Mouse (Mus musculus) central nervous system, embryonic 11.5 days (tissue): ENCODE measurements around the gene Coro6. TPM values are rescaled to one million over a fixed set of nuclear protein-coding genes. Genes with fewer than 3 reads are reported as not detected.

Experiments used
- polyA plus RNA-seq: library from polyadenylated mRNA; depleted of rRNA; stranded (reverse); fragments of >200 nt; gene quantifications from 2 replicates; pipeline ENCODE4 v1.2.3, GENCODE M21; 2012; rRNA removed

The Coro6 gene
- polyA plus RNA-seq: 1.4 and 3.8 TPM in 2 replicates

GRCm38 (mm10) chr11:77462283-77463100, at the start of gene Coro6:
Coro6 (plus strand) TSS chr11:77462411.

GRCm38 (mm10) chr11:77489591-77490235, 27.5 kb downstream of the Coro6 start, which contains the start of gene Ankrd13b:
Ankrd13b (minus strand) TSS chr11:77489678.

GRCm38 (mm10) chr11:77493512-77494343, 31.5 kb downstream of the Coro6 start, which contains the start of gene Git1:
Git1 (plus strand) TSS chr11:77493562.

DNA sequence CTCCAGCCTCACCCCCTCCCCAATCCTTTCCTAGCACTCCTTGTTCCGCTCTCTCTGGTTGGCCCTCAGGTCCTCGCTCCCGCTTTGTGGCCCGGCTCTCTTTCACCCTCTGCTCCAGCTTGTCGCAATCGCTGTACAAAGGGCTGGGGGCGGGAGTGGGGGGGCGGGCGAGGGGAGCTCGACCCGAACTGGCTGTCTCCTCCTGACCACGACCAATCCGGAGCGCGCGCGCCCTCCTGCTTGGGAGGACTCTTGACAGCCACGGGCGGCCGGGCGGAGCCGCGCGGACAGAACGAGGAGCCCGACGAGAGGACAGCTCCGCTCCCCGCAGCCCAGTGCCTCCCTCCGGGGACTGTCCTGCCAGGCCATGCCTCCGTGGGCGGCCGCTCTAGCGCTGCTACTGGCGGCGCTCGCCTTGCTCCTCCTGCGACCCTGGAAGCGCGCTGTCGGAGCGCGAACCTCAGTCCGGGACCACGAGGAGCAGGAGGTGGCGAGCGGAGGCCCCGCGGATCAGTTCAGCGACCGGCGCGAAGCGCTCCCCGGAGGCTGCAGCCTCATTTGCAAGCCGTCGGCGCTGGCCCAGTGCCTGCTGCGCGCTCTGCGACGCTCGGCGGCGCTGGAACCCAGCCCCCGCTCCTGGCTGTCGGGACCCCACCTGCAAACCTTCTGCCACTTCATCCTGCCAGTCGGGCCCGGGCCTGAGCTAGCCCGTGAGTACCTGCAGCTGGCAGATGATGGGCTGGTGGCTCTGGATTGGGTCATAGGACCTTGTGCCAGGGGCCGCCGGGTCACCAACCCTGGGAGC, 52.8 kb downstream of the Coro6 start, which contains the start of gene Abhd15:
Abhd15 (plus strand) TSS at position 290 of the 805 bp plus-strand sequence.

DNA sequence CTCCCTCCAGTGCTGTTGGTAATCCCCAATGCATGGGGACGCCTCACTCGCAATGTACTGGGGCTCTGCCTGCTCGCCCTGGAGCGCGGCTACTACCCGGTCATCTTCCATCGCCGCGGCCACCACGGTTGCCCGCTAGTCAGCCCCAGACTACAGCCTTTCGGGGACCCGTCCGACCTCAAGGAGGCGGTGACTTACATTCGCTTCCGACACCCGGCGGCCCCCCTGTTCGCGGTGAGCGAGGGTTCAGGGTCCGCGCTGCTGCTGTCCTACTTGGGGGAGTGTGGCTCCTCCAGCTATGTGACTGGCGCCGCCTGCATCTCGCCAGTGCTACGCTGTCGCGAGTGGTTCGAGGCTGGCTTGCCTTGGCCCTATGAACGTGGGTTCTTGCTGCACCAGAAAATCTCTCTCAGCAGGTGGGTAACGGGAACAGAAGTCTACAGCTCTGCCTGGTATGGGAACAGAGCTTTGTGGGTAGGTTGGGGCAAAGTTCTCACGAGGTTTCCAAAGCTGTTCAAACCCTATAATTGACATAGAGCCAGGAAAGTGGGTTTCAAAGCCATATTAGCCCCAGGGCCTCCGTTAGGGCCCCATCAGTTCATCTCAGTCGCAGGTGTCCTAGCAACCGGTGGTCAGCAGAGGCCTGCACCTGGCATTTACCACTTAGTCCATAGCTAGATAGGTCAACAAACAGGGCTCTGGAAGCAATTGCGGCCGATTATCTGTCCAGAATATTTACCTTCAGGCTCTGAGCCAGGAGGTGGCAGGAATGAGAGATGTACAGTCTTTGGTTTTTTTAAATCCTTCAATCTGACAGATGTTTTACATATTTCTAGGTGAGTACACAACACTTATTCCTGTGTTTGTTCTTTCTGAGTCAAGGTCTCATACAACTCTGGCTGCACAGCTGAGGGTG, 53.7 kb downstream of the Coro6 start, which contains the start of gene Trp53i13:
Trp53i13 (minus strand) TSS at position 344 of the 916 bp plus-strand sequence.

DNA sequence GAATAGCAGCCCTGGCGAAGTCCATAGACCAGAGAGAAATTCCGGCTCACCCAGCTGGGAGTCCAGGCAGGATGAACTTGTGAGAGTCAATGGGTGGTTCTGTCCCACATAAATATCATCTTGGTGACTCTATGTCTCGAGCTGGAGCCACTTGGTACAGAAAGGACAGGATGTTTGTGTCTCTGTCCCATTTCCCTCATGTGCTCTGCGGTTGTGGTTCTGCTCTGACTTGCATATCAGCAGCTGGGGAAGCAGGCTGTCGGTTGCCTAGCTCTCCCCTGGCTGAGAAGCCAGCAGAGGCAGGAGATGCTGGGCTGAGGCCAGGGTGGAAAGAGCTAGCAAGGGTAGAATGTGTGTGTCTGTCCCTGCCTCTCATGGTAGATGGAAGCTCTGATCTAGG, 56.8 kb downstream of the Coro6 start, which contains the start of gene Gm10392:
Gm10392 (minus strand) TSS at position 156 of the 400 bp plus-strand sequence.

Other genes starting within 250 kb of the Coro6 start
- gene Ssh2, start 246.1 kb upstream of the Coro6 start, polyA plus RNA-seq: 9.8 and 11.5 TPM in 2 replicates
- gene Ankrd13b, start 27.3 kb downstream of the Coro6 start, polyA plus RNA-seq: 100 and 120 TPM in 2 replicates
- gene Git1, start 31.2 kb downstream of the Coro6 start, polyA plus RNA-seq: 60.2 and 62.4 TPM in 2 replicates
- gene Abhd15, start 52.7 kb downstream of the Coro6 start, polyA plus RNA-seq: 0.73 and 0.77 TPM in 2 replicates
- 17.9 and 19.1 TPM in 2 replicates for gene Trp53i13, start 53.6 kb downstream of the Coro6 start, polyA plus RNA-seq
- not detected in 2 replicates for gene Gm10392, start 56.8 kb downstream of the Coro6 start, polyA plus RNA-seq
- 11.5 and 21.5 TPM in 2 replicates for gene Taok1, start 145.4 kb downstream of the Coro6 start, polyA plus RNA-seq
- 16.5 and 24.0 TPM in 2 replicates for gene Nufip2, start 223.7 kb downstream of the Coro6 start, polyA plus RNA-seq